ENCODE assay signal across 14 mouse cellular contexts in genomic region chr6:115772604-115773003, GRCm38 (mm10). TPM values are rescaled to one million over a fixed set of nuclear protein-coding genes. Genes with fewer than 3 reads are reported as not detected.
DNase-seq lines count a peak whose midpoint lies in the region; ATAC-seq and TF ChIP-seq lines count a peak whose summit lies in the region.
"Had no signal": no experiment of that assay in that cellular context is flagged by ENCODE, and none has a peak within 500 bp of the region (broad histone marks: within the 10 kb centered on the region; RNA-seq: fewer than 3 reads in every experiment).

No protein-coding gene starts in this region.

- TF ChIP-seq EP300 in heart, adult 2 months (IDR thresholded peaks at IDR 0.05; ENCODE audit: insufficient read depth, low read depth, low read length) = no peak
- TF ChIP-seq EP300 in lung, postnatal 0 days (IDR thresholded peaks at IDR 0.05) = no peak
- no peak for TF ChIP-seq EP300 in stomach, postnatal 0 days (optimal IDR thresholded peaks at IDR 0.05)

- TF ChIP-seq POLR2A in heart, adult 2 months (IDR thresholded peaks at IDR 0.05; ENCODE audit: insufficient read depth, low read depth, low read length) = no peak

- peaks cover 10% of the 10 kb centered on the region for H3K4me1 ChIP-seq in heart, adult 2 months (ENCODE audit: control insufficient read depth, insufficient read depth, low read length)
- peaks cover 10% of the 10 kb centered on the region; the same call in 1 of the 2 replicates for H3K4me1 ChIP-seq in lung, postnatal 0 days (ENCODE audit: insufficient read depth, low read depth, low read length)
- peaks cover 6% of the 10 kb centered on the region for H3K4me1 ChIP-seq in stomach, postnatal 0 days (replicated peaks; ENCODE audit: control insufficient read depth, insufficient read depth)

- H3K9ac ChIP-seq in heart, adult 2 months (ENCODE audit: low read depth, low read length) = no peak overlapping the region
- H3K9ac ChIP-seq in lung, postnatal 0 days (replicated peaks; ENCODE audit: low read depth) = no peak overlapping the region
- no peak overlapping the region for H3K9ac ChIP-seq in stomach, postnatal 0 days (ENCODE audit: low read length)
- H3K9ac ChIP-seq: embryonic facial prominence, embryonic 12.5 days; forebrain, embryonic 13.5 days had no signal

- H3K9me3 ChIP-seq in lung, postnatal 0 days (ENCODE audit: low read length) = no peaks in the 10 kb centered on the region
- H3K9me3 ChIP-seq in stomach, postnatal 0 days (ENCODE audit: control insufficient read depth, low read length) = no peaks in the 10 kb centered on the region
- H3K9me3 ChIP-seq: embryonic facial prominence, embryonic 12.5 days; forebrain, embryonic 13.5 days had no signal

- H3K27ac ChIP-seq in heart, adult 2 months = no peak overlapping the region
- H3K27ac ChIP-seq in lung, postnatal 0 days (ENCODE audit: low read length) = no peak overlapping the region
- H3K27ac ChIP-seq in stomach, postnatal 0 days (replicated peaks) = no peak overlapping the region
- H3K27ac ChIP-seq: embryonic facial prominence, embryonic 12.5 days; forebrain, embryonic 13.5 days had no signal

- no peaks in the 10 kb centered on the region for H3K27me3 ChIP-seq in heart, adult 2 months (ENCODE audit: control insufficient read depth, insufficient read depth, low read length)
- no peaks in the 10 kb centered on the region for H3K27me3 ChIP-seq in lung, postnatal 0 days (replicated peaks; ENCODE audit: insufficient read depth, low read length)
- no peaks in the 10 kb centered on the region for H3K27me3 ChIP-seq in stomach, postnatal 0 days (ENCODE audit: control insufficient read depth, insufficient read depth, low read length)
- H3K27me3 ChIP-seq: embryonic facial prominence, embryonic 12.5 days; forebrain, embryonic 13.5 days had no signal

- intact Hi-C loops in heart, adult 2 months (cut with DNase I) = loop anchor here (5.0 kb wide), 1 partner anchor 75 kb away; no protein-coding TSS in a partner anchor

- H3K36me3 ChIP-seq in heart, adult 2 months (ENCODE audit: control insufficient read depth, insufficient read depth, low read length) = no peaks in the 10 kb centered on the region
- no peaks in the 10 kb centered on the region for H3K36me3 ChIP-seq in lung, postnatal 0 days (ENCODE audit: insufficient read depth, low read length)
- H3K36me3 ChIP-seq in stomach, postnatal 0 days (ENCODE audit: control insufficient read depth, insufficient read depth, low read length) = no peaks in the 10 kb centered on the region
- H3K36me3 ChIP-seq: embryonic facial prominence, embryonic 12.5 days had no signal

- peak; percentile 61 for TF ChIP-seq CTCF in heart, adult 2 months (IDR thresholded peaks at IDR 0.05)
- TF ChIP-seq CTCF in lung, postnatal 0 days (IDR thresholded peaks at IDR 0.05) = peak; percentile 53
- peak; percentile 60 for TF ChIP-seq CTCF in stomach, postnatal 0 days (IDR thresholded peaks at IDR 0.05; ENCODE audit: low read depth)

- no peak for ATAC-seq in lung, postnatal 0 days
- no peak for ATAC-seq in stomach, postnatal 0 days (ENCODE audit: low FRiP score, low TSS enrichment)
- ATAC-seq: forebrain, embryonic 13.5 days had no signal

- H3K4me2 ChIP-seq in lung, postnatal 0 days (replicated peaks; ENCODE audit: low read depth, low read length) = no peak overlapping the region
- H3K4me2 ChIP-seq in stomach, postnatal 0 days (replicated peaks; ENCODE audit: low read depth) = no peak overlapping the region
- H3K4me2 ChIP-seq: embryonic facial prominence, embryonic 12.5 days; forebrain, embryonic 13.5 days had no signal

- 67% methylated on average over 1 of the region's 1 CpGs for WGBS in heart, adult 2 months
- WGBS in lung, postnatal 0 days = 100% methylated on average over 1 of the region's 1 CpGs
- WGBS in stomach, postnatal 0 days = 88% methylated on average over 1 of the region's 1 CpGs

- H3K4me3 ChIP-seq in heart, adult 2 months = no peak overlapping the region
- H3K4me3 ChIP-seq in lung, postnatal 0 days (ENCODE audit: low read depth, low read length) = no peak overlapping the region
- no peak overlapping the region for H3K4me3 ChIP-seq in stomach, postnatal 0 days (ENCODE audit: low read depth, low read length)
- H3K4me3 ChIP-seq: embryonic facial prominence, embryonic 12.5 days; forebrain, embryonic 13.5 days had no signal

- no peaks in the 10 kb centered on the region for H3K79me2 ChIP-seq in heart, adult 2 months (replicated peaks; ENCODE audit: control insufficient read depth, insufficient read depth, low read length)

- no peak for DNase-seq in heart, adult 2 months
- no peak for DNase-seq in heart, adult 18-20 months
- DNase-seq in lung, postnatal 0 days (ENCODE audit: low spot score) = peak; percentile 33
- no peak for DNase-seq in lung, postnatal 4 days
- peak; percentile 63 for DNase-seq in ZHBTc4 (ENCODE audit: low read depth, low spot score)
- DNase-seq in stomach, postnatal 0 days (ENCODE audit: low spot score) = no peak
- no peak for DNase-seq in adrenal gland, adult 18-20 months (ENCODE audit: low spot score in 2 of 2)
- no peak for DNase-seq in right cerebral cortex, postnatal 25 days
- DNase-seq: adrenal gland, adult 2 months; cerebellum, adult 11-12 months; heart, postnatal 36 days; kidney, adult 11 months had no signal

RNA-seq across cellular contexts. Expression of gene Cand2, which starts 1.7 kb away (rescaled TPM):
- 10 to 100 TPM; 69.3 to 77.2 TPM for total RNA-seq in heart, adult 2 months (2021)
- 59.0 and 68.4 TPM in 2 replicates for polyA plus RNA-seq in heart, adult 2 months (2012; rRNA removed)
- 10 to 100 TPM; 73.3 to 76.6 TPM for total RNA-seq in heart, adult 18-20 months (2021)
- 2.5 and 3.0 TPM in 2 replicates for polyA plus RNA-seq in lung, postnatal 0 days (2015; fragmentation: Nextera tagmentation; extraction: Ambion mirVana)
- polyA plus RNA-seq in stomach, postnatal 0 days (2015; fragmentation: Nextera tagmentation; extraction: Ambion mirVana) = 3.2 and 3.5 TPM in 2 replicates
- total RNA-seq in adrenal gland, adult 18-20 months (2021) = 1 to 10 TPM; 5.8 to 9.5 TPM

RNA-seq across cellular contexts. Expression of gene Tmem40, which starts 10.4 kb away (rescaled TPM):
- total RNA-seq in heart, adult 2 months (2021) = 1 to 10 TPM in 1 of 2 experiments, not detected in 1; 2.4 TPM
- 0.47 and 0.92 TPM in 2 replicates for polyA plus RNA-seq in heart, adult 2 months (2012; rRNA removed)
- under 1 TPM; 0.54 to 0.60 TPM for total RNA-seq in heart, adult 18-20 months (2021)
- 4.9 and 5.5 TPM in 2 replicates for polyA plus RNA-seq in lung, postnatal 0 days (2015; fragmentation: Nextera tagmentation; extraction: Ambion mirVana)
- polyA plus RNA-seq in stomach, postnatal 0 days (2015; fragmentation: Nextera tagmentation; extraction: Ambion mirVana) = 90.6 and 100.0 TPM in 2 replicates
- total RNA-seq in adrenal gland, adult 18-20 months (2021) = under 1 TPM; 0.43 to 0.45 TPM
- polyA plus RNA-seq: adrenal gland, adult 2 months had no signal

RNA-seq across cellular contexts. Expression of gene Rpl32, which starts 35.9 kb away (rescaled TPM):
- 100 to 1,000 TPM; 579 to 679 TPM for total RNA-seq in heart, adult 2 months (2021)
- polyA plus RNA-seq in heart, adult 2 months (2012; rRNA removed) = 328 and 413 TPM in 2 replicates
- total RNA-seq in heart, adult 18-20 months (2021) = 100 to 1,000 TPM; 616 to 693 TPM
- polyA plus RNA-seq in lung, postnatal 0 days (2015; fragmentation: Nextera tagmentation; extraction: Ambion mirVana) = 1,730 and 1,790 TPM in 2 replicates
- polyA plus RNA-seq in stomach, postnatal 0 days (2015; fragmentation: Nextera tagmentation; extraction: Ambion mirVana) = 2,380 and 2,431 TPM in 2 replicates
- 1,000 to 10,000 TPM; 1,000 to 1,116 TPM for total RNA-seq in adrenal gland, adult 18-20 months (2021)

Comparison
In these comparisons a context has a peak if more than half of its experiments do, and no peak if none do; other contexts are left out.
1. DNase-seq: peak in lung, postnatal 0 days (single experiment) and ZHBTc4 (single experiment); none in heart, adult 2 months (0 of 2), heart, adult 18-20 months (0 of 2), lung, postnatal 4 days (0 of 2), stomach, postnatal 0 days (single experiment), adrenal gland, adult 18-20 months (0 of 2) and right cerebral cortex, postnatal 25 days (single experiment).
2. RNA of gene Cand2, which starts 1.7 kb away (total RNA-seq): 69.3 to 77.2 TPM in heart, adult 2 months and 73.3 to 76.6 TPM in heart, adult 18-20 months; 5.8 to 9.5 TPM in adrenal gland, adult 18-20 months; every median in the first group is over 4 times any median in the second.
3. Peak in every context shown above with its lines, with median percentiles within 50 percentile points of each other: CTCF ChIP-seq.